Mouse (Mus musculus) neural tube, embryonic 13.5 days (tissue): ENCODE data around the gene Col4a3bp. TPM values are rescaled to one million over a fixed set of nuclear protein-coding genes. Genes with fewer than 3 reads are reported as not detected.

Experiments
- ATAC-seq: fragments of 200-750 bp; cut with Nextera tagmentation; 2 replicates; pipeline ENCODE4 v1.8.0; 2017; ENCODE audit warnings: low read depth, mild to moderate bottlenecking, moderate TSS enrichment, moderate library complexity
- H3K27ac ChIP-seq: fragments of 300-500 bp; sonication (generic); replicated peaks from 2 replicates; pipeline ENCODE4 v1.5.1; 2015; ENCODE audit warnings: moderate library complexity, mild to moderate bottlenecking, inconsistent platforms
- H3K27me3 ChIP-seq: fragments of 300-500 bp; sonication (generic); 2 replicates; pipeline ENCODE4 v1.6.1; 2015; ENCODE audit warnings: mild to moderate bottlenecking, inconsistent platforms
- H3K36me3 ChIP-seq: fragments of 300-500 bp; sonication (generic); 2 replicates; pipeline ENCODE4 v1.6.1; 2015; ENCODE audit warnings: mild to moderate bottlenecking, inconsistent platforms
- H3K4me1 ChIP-seq: fragments of 300-500 bp; sonication (generic); replicated peaks from 2 replicates; pipeline ENCODE4 v1.6.1; 2015; ENCODE audit warnings: inconsistent platforms
- H3K4me2 ChIP-seq: fragments of 300-500 bp; sonication (generic); 2 replicates; pipeline ENCODE4 v1.6.1; 2015; ENCODE audit warnings: inconsistent platforms, mild to moderate bottlenecking, moderate library complexity
- H3K4me3 ChIP-seq: fragments of 300-500 bp; sonication (generic); 2 replicates; pipeline ENCODE4 v1.5.1; 2015; ENCODE audit warnings: mild to moderate bottlenecking, inconsistent platforms
- H3K9ac ChIP-seq: fragments of 300-500 bp; sonication (generic); 2 replicates; pipeline ENCODE4 v1.6.1; 2015; ENCODE audit warnings: moderate library complexity, mild to moderate bottlenecking, inconsistent platforms
- H3K9me3 ChIP-seq: fragments of 300-500 bp; sonication (generic); 2 replicates; pipeline ENCODE4 v1.6.1; 2016; ENCODE audit warnings: inconsistent platforms
- WGBS: fragments of 180-500 bp; shearing (Covaris S2); methylation state at CpG from one replicate; pipeline ENCODE4 v1.1.7; 2015; 5-methylcytosine and 5-hydroxymethylcytosine counted together
- polyA plus RNA-seq: library from polyadenylated mRNA; unstranded; fragments of >200 nt; fragmentation: Nextera tagmentation; extraction: Ambion mirVana; gene quantifications from 2 replicates; pipeline ENCODE4 v1.2.1, GENCODE M21; 2015

Gene Col4a3bp
- polyA plus RNA-seq, 1 experiment from 2014 or later: 9.9 TPM

DNA sequence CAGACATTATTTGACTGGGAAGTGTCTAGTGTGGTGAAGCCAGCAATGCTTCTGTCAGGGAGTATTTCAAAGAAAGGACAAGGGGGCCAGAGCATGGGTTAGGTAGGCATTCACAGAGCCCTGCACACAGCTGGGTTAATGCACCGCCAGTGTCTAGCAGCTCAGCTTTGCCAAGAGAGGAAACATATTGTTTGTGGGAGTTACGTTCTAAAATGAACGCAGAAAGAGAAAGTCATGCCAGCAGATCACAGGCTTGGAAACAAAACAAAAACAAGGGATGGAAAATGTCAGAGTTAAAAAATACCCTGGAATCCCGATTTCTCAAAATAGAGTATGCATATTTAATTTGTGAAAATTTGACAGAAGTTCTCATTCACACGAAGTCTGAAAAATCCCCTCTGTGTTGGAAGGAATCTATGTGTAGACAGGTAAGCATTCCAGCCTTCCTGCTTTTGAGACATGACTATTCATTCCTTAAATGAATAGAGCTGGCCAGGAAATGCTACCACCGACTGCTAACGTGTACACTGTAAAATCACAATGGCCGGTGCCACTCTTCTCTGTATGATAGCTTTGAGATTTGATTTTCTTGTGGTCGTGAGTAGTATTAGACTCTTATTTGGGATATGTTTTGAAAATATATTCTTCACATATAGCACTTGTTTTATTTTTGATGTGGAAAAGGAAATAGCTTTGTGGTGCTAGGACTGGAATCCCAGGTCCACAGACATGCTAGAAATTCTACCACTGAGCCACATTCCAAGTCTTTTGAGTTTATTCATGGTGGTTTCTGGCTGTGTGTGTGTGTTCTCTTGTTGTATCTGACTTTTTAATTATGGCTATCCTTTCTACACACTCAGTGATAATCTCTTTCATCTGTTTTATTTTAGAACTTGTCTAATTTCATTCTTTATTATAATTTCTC, 138.0 kb downstream of the Col4a3bp start:
- no peaks in the 10 kb centered on the region for H3K4me1 ChIP-seq
- 83% methylated on average over 9 of the region's 9 CpGs for WGBS
- H3K4me2 ChIP-seq: no peak overlapping the region
- H3K27ac ChIP-seq: no peak overlapping the region
- no peak overlapping the region for H3K9ac ChIP-seq
- H3K27me3 ChIP-seq: no peaks in the 10 kb centered on the region
- no peaks in the 10 kb centered on the region for H3K36me3 ChIP-seq
- no peak overlapping the region for H3K4me3 ChIP-seq
- ATAC-seq: no peak
- no peaks in the 10 kb centered on the region; the same call in 1 of the 2 replicates for H3K9me3 ChIP-seq

DNA sequence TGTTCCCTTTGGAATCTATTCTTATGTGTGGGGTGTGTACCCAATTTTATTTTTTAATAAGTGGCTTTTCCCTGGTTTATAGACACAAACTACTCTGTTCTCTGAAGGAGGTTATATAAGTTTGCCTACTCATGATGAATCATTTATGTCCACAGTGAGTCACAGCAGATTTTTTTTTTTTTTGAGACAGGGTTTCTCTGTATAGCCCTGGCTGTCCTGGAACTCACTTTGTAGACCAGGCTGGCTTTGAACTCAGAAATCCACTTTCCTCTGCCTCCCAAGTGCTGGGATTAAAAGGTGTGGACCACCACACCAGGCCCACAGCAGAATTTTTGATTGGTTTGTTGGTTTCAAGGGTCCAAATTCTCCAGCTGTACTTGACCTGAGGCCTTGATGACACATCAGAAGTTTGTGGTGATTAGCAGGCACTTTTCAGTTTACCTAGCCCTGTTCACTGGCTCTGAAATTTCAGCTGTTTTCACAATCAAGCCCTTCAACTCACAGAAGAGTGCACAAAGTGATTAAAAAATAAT, 138.7 kb downstream of the Col4a3bp start:
- Histone ChIP-seq H3K9ac (no peak overlapping the region), H3K27me3 (no peaks in the 10 kb centered on the region), H3K4me1 (no peaks in the 10 kb centered on the region), H3K27ac (no peak overlapping the region), H3K4me3 (no peak overlapping the region), H3K9me3 (no peaks in the 10 kb centered on the region; the same call in 1 of the 2 replicates), H3K36me3 (no peaks in the 10 kb centered on the region), H3K4me2 (no peak overlapping the region)
- ATAC-seq: no peak

DNA sequence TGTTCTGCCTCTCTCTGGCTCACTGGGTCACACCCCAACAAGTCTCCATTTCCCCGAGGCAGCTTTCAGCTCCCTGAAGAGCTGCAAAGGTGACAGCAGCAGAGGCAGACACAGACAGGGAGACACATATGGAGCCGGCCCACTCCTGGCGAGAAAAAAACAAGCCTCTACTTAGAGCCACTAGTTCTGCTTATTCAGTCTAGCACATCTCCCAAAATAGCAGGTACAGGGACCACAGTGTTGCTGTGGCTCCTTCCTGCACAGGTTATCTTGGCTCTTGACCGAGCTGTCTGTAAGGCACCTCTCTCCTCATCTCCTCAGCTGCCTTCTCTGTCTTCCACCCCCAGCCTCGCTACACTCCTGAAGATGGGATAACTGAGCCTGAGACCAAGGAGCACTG, 142.4 kb downstream of the Col4a3bp start:
- Histone ChIP-seq H3K36me3 (no peaks in the 10 kb centered on the region), H3K9ac (no peak overlapping the region), H3K9me3 (no peaks in the 10 kb centered on the region), H3K4me2 (no peak overlapping the region), H3K27me3 (no peaks in the 10 kb centered on the region), H3K4me3 (no peak overlapping the region), H3K4me1 (no peaks in the 10 kb centered on the region), H3K27ac (no peak overlapping the region)
- no peak for ATAC-seq
- 92% methylated on average over 5 of the region's 5 CpGs for WGBS

DNA sequence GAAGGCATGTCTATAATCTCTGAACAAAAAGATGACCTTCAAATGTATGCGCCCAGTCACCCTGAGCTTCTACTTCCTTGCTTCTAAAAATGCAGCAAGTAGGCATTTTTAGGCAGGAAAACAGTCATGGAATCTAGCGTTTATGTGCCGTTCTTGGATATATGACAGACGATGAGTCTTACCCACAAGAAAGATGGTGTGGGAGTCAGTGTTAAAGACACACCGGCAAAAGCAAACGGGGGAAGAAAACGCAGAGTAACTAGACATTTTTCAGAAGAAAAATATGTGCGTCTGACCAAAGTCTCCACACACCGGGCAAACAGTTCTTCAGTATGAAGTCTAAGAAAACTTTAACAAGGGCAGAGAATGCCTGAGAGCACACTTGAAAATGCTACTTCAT, 144.8 kb downstream of the Col4a3bp start:
- 94% methylated on average over 9 of the region's 9 CpGs for WGBS
- no peak for ATAC-seq

More for the DNA sequence above, 144.8 kb downstream of the Col4a3bp start:
- no peaks in the 10 kb centered on the region for H3K9me3 ChIP-seq
- H3K27ac ChIP-seq: no peak overlapping the region
- no peaks in the 10 kb centered on the region for H3K36me3 ChIP-seq
- no peaks in the 10 kb centered on the region for H3K4me1 ChIP-seq
- no peaks in the 10 kb centered on the region for H3K27me3 ChIP-seq
- H3K4me2 ChIP-seq: no peak overlapping the region
- no peak overlapping the region for H3K9ac ChIP-seq
- H3K4me3 ChIP-seq: no peak overlapping the region

Other genes starting within 250 kb of the Col4a3bp start
- gene Poc5, start 154.3 kb upstream of the Col4a3bp start, polyA plus RNA-seq: 20.1 and 22.7 TPM in 2 replicates
- not detected in 2 replicates for gene Ankdd1b, start 71.4 kb upstream of the Col4a3bp start, polyA plus RNA-seq
- not detected in 2 replicates for gene Gm17622, start 51.9 kb upstream of the Col4a3bp start, polyA plus RNA-seq
- gene Polk, start within 50 bp of the Col4a3bp start, polyA plus RNA-seq: 5.6 and 7.0 TPM in 2 replicates
- 129 and 134 TPM in 2 replicates for gene Hmgcr, start 128.3 kb downstream of the Col4a3bp start, polyA plus RNA-seq
- not detected in 2 replicates for gene Ankrd31, start 205.7 kb downstream of the Col4a3bp start, polyA plus RNA-seq